Mouse (Mus musculus) testis, postnatal 14 days (tissue): Measurements from ENCODE around the gene Sord.

Source experiments
- DNase-seq: peaks from one replicate; pipeline ENCODE4 v3.0.0; 2021; ENCODE audit warnings: low spot score

Sord gene

DNA sequence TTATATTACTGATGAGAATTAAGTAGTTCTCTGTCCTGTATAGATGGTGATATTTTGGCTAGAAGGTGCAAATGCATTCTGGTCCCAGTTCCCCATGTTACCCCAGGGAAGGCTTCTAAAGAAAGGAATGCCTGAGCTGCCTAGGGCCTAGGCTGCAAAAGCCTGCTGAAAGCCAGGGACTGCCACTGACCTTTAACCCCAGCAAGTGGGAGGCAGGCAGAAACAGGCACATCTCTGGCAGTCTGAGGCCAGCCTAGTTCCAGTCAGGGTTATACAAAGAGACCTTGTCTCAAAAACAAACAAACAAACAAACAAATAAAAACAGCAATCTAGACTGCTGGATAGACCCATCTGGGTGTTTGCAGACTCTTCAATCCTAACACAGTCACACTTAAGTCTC lies 6.2 kb downstream of the Sord start:
- DNase-seq: no peak

DNA sequence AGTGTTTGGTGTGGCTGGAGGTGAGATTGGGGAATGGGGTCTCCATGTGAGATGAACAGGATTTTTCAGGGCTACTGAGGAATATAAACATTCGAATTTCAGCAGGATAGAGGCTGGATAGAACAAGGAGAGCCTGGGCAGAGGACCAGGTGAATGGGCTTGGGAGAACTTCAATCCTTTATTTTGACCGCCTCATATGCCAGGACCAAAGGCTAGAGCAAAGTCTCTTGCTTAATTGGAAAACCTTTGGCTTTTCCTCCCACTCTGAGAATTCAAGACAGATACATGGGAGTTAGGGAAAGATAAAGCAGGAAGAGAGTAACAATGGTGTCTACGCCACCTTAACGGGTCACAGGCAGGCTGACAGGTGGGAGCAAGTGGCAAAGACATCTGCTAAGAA lies 6.7 kb downstream of the Sord start:
- DNase-seq: no peak

DNA sequence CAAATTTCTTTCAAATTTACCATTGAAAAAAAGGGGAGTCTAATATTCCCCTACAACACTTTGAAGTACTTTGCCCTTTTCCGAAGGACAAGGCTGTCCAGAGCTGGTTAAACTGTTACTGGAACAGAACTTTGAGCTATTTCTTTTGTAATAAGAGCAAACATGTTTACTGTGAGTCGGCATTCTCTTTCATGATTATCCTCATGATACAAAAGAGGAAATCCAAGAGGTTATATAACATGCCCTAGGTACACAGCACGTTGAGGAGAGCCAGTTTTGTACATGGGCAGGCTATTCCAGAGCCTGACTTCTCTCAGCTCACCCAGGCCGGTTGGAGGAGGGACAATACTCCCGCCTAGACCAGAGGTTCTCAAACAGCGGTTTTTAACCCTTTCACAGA lies 7.4 kb downstream of the Sord start:
- no peak for DNase-seq

DNA sequence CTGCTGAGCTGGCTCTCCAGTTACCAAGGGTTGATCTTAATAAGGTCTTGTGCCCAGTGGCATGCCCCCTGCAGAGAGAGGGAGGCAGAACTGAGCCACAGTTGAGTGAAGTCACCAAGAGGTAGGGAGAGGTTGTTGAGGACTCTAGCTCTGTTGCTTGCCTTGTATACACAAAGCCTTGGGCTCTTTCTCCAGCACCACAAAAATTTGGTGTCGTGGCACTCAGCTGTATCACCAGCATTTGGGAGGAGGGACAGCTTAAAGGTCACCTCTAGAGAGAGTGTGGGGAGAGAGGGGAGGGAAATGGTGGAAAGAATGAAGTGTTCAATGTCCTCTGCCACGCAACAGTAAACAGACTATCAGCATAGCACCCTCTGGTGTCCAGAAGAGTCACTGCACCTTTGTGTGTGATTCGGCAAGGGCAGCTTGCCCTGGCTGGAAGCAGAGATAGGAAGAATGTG lies 9.2 kb downstream of the Sord start:
- DNase-seq: peak; percentile 55

DNA sequence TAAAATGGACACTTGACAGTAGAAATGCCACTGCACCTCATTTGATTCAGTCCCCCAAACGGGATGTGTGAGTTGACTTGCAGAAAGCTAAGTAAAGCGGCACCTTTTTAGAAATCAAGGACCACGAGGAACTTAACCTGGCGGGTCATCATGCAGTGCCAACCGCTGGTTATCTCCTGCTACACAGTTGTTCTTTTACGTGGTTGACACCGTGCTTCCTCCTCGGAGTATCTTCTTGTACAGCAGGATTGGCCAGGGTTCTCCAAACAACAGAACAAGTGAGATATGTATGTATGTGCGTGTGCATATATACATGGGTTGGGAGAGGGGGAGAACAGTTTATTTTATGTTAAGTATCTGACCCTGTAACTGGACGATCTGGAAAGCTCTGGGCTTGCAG lies 13.2 kb downstream of the Sord start:
- no peak for DNase-seq

DNA sequence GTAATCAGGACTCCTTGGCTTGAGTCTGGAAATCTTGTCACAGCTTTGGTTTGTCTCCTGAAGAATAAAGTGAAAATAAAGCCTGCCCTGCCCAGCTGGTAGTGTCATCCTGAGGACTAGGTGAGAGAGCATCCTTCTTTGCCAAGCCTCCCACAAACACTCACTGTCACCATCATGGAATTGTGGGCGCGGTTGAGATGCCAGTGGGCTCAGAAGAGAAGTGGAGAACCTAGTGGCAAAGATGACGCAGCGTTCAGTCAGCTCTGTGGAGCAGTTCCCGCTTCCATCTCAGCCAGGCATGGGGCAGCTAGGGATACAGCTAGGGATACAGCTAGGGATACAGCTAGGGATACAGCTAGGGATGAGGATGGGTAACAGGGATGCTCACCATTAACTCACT lies 21.4 kb downstream of the Sord start:
- DNase-seq: no peak

DNA sequence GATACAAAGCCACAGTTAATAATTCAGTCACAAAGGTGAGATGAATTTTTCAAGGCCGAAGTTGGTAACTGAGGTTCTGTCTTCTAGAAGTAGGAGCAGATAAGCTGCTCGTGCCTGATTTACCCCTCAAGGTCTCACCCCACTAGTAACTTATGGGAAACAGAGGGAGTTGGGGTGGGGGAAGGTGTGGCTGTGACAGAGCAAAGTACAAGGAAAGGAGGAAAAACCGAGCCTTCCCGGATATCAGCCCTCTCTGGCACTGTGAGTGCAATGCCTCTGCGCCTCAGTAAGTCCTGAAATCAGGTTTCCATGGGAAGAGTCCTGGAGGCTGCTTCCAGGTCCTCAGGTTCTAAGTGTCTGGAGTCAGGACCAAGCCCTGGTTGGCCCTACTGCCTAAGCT lies 26.2 kb downstream of the Sord start:
- no peak for DNase-seq

DNA sequence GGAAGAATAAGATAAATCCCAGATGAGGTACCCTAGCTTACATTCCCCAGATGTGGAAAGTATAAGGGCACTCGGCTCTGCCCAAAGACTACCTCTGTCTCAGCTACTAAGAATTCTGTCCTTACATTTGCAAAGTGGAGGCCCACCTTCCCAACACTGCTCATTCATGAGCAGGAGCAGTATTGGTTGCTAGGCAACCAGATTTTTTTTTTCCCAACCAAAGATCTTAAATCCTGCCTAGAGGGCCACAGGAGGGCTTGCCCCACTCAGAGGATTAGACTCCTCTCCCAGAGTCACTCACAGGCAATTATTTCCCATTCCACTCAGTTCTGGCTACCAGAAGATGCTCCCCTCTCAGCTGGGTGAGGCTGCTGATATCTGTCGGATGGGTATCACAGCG lies 30.1 kb downstream of the Sord start:
- no peak for DNase-seq

DNA sequence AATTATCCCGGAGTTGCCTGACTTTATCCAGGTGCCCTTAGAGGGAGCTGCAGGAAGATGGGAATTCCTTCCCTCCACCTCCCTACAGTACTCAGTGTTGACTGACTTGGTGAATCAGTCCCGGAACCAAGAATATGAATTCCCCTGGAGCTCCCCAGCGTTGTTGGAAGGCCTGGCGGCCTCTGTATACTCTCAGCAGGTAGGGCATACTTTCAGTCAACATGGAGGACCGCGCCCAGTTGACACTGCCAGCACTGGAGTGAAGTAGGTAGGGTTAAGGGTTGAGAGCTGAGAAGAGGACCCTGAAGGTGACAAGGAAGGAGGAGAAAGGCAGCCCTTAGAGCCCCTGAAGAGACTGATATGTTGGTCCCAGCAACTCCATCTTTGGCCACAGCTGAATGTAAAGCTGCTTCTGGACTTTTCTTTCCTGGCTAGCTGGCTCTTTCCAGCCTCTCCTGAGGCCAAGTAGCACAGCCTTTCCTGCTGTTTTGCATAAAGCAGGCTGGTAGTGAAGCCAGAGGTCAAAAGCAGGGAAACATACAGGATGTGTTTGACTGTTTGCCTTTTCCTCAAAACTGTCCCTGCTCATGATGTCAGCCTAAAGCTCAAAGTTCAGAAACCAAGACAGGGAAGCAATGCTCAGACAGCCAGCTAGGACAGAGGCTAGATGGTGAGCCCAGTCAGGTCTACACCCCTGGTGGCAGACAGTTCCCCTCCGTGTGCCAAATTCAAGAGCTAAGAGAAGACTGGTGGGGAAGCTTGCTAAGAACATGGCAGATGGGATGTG lies 32.1 kb downstream of the Sord start:
- DNase-seq: no peak

DNA sequence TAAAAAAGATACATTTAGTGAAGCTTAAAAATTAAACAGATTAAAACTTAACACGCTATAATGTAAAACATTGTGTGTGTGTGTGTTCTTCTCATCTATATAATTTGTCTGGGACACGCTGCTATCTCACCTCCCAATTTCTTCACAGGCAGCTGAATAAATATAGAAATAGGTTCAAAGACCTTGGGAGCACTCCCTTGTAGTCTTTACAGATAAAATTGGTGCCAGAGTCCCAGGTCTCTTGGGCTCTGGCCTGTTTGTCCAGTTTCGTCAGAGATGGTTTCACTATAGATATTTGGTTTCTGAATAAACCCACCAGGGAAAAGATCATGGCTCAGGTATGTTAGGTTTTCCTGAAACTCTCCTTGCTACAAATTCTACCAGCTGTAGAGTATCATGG lies 44.2 kb downstream of the Sord start:
- no peak for DNase-seq

DNA sequence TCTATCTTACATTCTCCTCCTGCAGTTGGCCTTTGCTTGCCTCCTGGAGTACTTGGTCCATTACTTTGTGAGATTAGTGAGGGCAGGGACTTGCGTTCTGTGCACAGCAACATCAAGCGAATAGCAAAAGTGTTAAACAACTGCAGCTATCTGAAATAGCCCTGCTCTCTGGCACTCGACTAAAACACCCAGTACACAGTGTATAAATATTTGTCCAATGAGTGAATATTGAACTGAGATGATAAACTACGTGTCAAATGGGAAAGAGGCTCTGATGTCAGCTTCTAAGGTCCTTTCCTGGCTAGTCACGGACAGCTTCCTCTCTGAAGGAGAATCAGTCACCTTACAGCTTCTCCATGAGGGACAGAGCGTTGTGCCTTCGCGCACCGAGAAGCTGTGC lies 49.5 kb downstream of the Sord start:
- no peak for DNase-seq

DNA sequence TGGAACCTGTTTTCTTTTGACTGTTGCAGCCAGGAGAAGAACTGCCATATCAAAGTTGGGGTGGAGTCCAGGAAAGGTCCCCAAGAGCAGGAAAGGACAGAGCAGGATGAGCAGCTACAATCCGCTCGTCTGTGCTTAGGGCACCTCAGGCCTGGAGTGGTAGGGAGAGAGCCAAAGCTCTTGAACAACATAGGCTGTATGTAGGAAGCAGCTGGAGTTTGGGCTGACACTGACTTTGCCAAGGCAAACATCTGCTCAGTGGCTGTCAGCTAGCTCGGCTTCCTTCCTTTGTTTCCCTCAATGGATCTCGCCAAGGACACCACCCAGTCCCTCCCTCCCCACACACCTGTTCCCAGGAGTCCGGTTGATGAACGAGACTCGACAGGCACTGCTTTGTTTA lies 51.6 kb downstream of the Sord start:
- DNase-seq: no peak

DNA sequence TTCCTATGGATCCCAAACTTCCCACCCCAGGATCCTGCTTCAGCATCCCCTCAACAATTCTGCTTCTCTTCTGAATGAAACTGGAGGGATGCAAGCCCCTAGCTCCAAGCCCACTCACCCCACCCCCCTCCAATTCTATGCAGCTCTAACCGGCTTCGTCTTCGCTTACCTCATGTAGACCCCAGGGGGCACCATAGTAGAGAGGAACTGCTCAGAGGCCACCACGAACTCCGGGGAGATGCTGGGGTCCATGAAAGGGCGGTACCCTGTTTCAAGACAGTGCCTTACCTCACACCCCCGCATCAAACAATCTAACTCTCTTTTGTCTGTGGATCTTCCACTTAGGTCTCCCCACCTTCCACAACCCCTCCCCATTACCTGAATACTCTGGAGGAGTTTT lies 60.4 kb downstream of the Sord start:
- no peak for DNase-seq

DNA sequence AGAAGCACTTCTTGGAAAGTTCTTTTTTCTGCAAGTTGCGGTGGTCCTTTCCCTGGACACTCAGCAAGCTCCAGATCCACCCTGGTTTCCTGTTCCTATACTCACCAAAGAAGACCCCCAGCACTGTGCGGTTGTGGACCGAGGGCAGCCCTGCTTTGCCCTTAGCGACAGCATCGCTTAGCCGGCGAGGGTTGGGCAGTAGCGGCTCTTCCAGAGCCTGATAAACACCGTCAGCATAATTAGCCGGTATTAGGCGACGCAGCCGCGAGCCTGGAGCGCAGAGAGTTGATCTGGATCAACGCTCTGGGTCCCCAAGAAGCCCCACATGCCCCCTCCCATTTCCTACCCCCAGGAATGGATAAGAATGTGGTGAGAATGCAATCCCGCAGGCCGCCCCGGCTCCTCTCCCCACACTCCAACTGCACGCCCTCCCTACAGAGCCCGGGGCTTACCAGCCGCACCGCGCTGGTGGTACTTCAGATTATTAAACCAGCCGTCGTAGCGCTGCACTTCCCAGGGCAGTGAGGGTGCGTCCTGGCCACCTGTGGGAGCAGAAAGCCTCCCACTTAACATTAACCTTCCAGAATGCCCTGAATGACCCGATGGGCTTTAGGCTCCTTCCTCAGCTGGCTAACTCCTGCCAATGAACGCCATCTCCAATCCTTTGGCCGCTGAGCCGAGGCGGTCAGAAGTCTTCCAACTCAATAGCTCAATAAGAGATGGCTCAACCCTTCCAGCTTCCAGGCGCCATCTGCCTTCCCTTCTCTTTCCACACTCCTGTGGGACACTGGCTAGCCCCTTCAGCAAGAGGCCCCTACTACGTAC lies 62.9 kb downstream of the Sord start:
- DNase-seq: no peak

DNA sequence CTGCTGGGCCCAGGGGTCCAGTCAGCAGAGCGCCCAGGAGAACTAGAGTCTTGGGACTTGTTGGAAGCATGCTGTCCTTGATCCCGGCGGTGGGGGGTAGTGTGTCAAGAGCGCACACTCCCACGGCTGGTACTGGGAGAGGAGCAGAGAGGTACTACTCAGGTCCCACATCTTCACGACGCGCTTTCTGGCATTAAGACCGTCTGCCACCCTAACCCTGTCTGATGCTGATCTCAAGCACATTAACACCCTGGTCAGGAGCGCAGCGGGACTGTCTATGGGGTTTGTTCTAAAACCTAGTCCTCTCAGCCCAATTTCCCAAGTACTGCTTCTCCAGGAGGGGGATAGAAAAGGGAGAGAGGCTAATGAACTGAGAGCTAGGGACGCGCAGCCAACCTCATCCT lies 63.5 kb downstream of the Sord start, which contains the start of gene Duox2:
Gene Duox2, minus strand, starts transcription at position 354 of the 404 bp plus-strand sequence.
- DNase-seq: no peak

DNA sequence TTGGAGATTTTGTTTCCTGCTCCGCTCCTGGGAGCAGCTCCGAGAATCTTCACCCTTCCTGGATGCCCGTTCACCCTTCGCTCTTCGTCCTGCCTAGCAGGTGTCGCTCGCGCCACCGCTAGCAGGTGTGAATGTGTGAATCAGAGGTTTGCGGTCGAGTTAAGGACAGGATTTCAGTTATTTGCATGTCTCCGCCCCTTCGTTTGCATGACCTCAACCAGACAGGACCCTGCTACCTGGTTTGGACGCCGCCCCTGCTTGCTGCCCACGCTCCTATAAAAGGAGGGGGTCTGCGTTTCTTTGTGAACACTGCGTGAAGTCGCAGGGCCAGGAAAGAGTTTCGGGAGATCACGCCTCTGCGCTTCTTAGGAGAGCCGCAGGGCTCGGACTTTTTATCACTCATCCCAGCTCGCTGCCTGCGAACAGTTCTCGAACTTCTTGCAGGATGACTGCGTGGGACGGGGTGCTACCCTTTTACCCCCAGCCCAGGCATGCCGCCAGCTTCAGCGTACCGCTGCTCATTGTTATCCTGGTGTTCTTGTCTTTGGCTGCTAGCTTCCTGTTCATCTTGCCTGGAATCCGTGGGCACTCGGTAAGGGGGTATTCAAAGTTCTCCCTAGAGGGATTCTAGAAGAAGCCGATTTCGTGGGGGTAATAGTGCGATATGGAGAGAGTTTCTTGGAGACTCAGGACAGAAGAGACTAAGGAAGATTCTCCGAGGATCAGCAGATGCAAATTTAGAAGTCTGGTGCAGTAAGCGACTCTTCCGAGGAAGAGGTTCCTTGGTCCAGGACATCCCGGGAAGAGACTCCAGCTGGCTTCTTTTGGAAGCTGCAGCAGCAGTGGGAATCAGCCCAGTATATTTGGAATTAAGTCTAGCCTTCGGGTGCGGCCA lies 64.3 kb downstream of the Sord start, which contains the start of gene Duoxa2:
Gene Duoxa2, plus strand, starts transcription at position 305 of the 895 bp plus-strand sequence.
- peak; percentile 35 for DNase-seq

DNA sequence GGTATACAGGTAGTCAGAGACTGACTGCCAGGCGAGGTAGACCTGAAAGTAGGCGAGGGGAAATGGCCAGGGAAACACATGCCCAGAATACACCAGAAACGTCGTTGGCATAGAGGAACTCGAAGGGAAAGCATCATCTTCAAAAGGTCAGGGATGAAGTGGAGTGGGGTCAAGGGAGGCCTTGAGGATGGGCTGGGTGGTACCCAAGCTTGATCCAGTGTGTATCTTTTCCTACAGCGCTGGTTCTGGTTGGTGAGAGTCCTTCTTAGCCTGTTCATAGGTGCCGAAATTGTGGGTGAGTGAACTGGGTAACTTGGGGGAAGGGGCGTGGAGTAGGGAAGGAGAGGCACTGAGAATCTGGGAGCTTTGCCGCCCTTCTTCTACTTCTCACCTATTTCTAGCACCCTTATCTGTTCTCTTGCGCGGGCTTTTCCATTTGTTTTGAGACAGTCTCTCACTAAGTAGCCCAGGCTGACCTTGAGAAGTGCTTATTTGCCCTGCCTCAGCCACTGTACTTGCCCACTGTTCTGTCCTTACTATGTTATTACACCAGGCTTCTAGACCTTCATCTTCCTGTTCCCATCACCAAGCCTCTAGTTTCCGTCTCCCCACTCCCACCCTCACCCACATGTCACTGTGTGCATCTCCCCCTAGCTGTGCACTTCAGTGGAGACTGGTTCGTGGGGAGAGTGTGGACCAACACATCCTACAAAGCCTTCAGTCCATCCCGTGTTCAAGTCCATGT lies 65.5 kb downstream of the Sord start:
- no peak for DNase-seq

DNA sequence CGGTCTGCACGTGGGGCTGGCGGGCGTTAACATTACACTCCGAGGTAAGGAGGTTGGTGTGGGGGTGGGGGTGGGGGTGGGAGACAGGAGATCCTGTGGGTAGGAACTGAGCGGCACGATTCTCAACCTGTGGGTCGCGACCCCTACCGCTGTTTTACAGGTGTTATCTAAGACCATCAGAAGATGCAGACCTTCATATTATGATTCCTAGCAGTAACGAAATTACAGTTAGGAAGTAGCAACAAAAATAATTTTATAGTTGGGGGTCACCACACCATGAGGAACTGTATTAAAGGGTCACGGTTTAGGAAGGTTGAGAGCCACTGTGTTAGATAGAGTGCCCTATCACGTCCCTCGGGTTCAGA lies 66.1 kb downstream of the Sord start:
- no peak for DNase-seq

DNA sequence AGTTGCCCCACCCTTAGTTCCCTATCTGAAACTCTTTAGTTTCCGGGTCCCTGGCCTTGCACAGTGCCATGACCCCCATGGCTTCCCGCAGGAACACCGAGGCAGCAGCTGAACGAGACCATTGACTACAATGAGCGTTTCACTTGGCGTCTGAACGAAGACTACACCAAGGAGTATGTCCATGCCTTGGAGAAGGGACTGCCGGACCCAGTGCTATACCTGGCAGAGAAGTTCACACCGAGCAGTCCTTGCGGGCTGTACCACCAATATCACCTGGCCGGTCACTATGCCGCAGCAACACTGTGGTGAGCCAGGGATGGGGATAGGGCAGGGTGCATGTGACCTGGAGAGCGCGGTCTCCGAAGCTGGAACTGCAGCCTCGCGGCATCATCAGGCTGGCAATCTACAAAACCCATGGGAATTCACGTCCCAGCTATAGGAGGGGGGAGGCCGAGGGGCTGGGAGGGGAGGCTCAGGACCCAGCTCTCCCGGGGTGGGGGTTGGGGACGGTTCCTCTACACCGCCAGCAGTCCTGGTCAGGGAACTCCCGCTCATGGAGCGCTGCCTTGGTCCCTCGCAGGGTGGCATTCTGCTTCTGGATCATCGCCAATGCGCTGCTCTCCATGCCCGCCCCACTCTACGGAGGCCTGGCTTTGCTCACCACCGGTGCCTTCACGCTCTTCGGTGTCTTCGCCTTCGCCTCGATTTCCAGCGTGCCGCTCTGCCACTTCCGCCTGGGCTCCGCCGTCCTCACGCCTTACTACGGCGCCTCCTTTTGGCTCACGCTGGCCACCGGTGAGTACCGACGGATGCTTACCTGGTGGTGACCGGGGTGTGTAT lies 66.8 kb downstream of the Sord start:
- no peak for DNase-seq

DNA sequence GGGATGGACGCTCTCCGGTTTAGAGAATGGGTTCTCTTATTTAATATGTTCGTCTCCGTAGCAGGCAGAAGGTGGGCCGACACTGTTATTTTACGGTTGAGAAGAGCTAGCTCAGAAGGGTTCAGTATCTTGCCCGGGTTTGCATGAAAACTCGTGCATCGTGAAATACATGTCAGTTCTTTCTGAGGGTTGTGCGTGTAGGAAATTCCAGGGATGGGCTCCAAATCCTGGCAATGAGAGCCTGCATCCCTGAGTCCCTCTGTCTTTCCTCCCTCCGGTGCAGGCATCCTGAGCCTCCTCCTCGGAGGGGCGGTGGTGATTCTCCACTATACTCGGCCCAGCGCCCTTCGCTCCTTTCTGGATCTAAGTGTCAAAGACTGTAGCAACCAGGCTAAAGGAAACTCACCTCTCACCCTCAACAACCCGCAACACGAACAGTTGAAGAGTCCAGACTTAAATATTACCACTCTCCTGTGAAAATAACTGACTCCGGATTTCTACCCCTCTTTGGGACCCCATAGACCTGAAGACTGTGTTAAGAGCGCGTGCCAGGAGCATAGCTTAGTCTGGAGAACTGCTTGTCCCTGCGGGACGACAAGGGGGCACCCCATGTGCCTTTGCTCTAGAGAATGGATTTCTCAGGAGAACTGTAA lies 67.5 kb downstream of the Sord start:
- DNase-seq: no peak
